Mouse (Mus musculus): ENCODE measurements around the gene Clspn. TPM values are rescaled to one million over a fixed set of nuclear protein-coding genes. Genes with fewer than 3 reads are reported as not detected.

Clspn gene
- total RNA-seq (2023; ENCODE audit: inconsistent age) = 11.4 to 16.4 TPM (median 13.6 TPM) in 4 replicates

GRCm38 (mm10) chr4:126556809-126557711 lies at the start of gene Clspn:
Gene Clspn (plus strand): TSS chr4:126556935.

GRCm38 (mm10) chr4:126532827-126533728 lies 23.7 kb upstream of the Clspn start, which contains the start of gene Ago4:
Gene Ago4 (minus strand): TSS chr4:126533472.

GRCm38 (mm10) chr4:126609606-126610181 lies 53.0 kb downstream of the Clspn start, which contains the start of gene 5730409E04Rik:
Gene 5730409E04Rik (plus strand): TSS chr4:126609818.

Other genes starting within 250 kb of the Clspn start
- gene Adprhl2, start 235.2 kb upstream of the Clspn start, total RNA-seq (2023; ENCODE audit: inconsistent age) = 33.3 to 45.0 TPM (median 39.4 TPM) in 4 replicates
- not detected in 4 replicates for gene Tekt2, start 231.2 kb upstream of the Clspn start, total RNA-seq (2023; ENCODE audit: inconsistent age)
- 18.4 to 33.7 TPM (median 26.3 TPM) in 4 replicates for gene Ago3, start 127.4 kb upstream of the Clspn start, total RNA-seq (2023; ENCODE audit: inconsistent age)
- gene Ago1, start 88.4 kb upstream of the Clspn start, total RNA-seq (2023; ENCODE audit: inconsistent age) = 56.3 to 63.7 TPM (median 59.3 TPM) in 4 replicates
- 8.6 to 11.2 TPM (median 9.5 TPM) in 4 replicates for gene Ago4, start 23.5 kb upstream of the Clspn start, total RNA-seq (2023; ENCODE audit: inconsistent age)
- 0.64 to 1.1 TPM (median 0.77 TPM) in 4 replicates for gene 5730409E04Rik, start 52.9 kb downstream of the Clspn start, total RNA-seq (2023; ENCODE audit: inconsistent age)
- 85.8 to 97.3 TPM (median 95.7 TPM) in 4 replicates for gene Psmb2, start 120.7 kb downstream of the Clspn start, total RNA-seq (2023; ENCODE audit: inconsistent age)
- gene Tfap2e, start 179.3 kb downstream of the Clspn start, total RNA-seq (2023; ENCODE audit: inconsistent age) = not detected in 4 replicates
- gene Ncdn, start 196.5 kb downstream of the Clspn start, total RNA-seq (2023; ENCODE audit: inconsistent age) = 29.1 to 34.0 TPM (median 30.8 TPM) in 4 replicates
- 44.3 to 55.1 TPM (median 50.5 TPM) in 4 replicates for gene AU040320, start 196.6 kb downstream of the Clspn start, total RNA-seq (2023; ENCODE audit: inconsistent age)